Comparison of ENCODE assay signal across 8 mouse cellular contexts in genomic region chr4:132074077-132074932, GRCm38 (mm10). TPM values are rescaled to one million over a fixed set of nuclear protein-coding genes. Genes with fewer than 3 reads are reported as not detected.
DNase-seq lines count a peak whose midpoint lies in the region; ATAC-seq and TF ChIP-seq lines count a peak whose summit lies in the region.

Gene Gm10300, plus strand, starts transcription at chr4:132074697.

- no peaks in the 10 kb centered on the region for H3K27me3 ChIP-seq in intestine, postnatal 0 days (replicated peaks; ENCODE audit: control insufficient read depth, insufficient read depth, low read length)
- peaks cover 13% of the 10 kb centered on the region; the same call in 1 of the 2 replicates for H3K27me3 ChIP-seq in neural tube, embryonic 13.5 days

- ATAC-seq in intestine, postnatal 0 days = peak; percentile 20
- peak; percentile 65 for ATAC-seq in neural tube, embryonic 13.5 days (ENCODE audit: low read depth)

- DNase-seq in right cerebral cortex, adult 18-20 months = peak; percentile 17
- DNase-seq in right cerebral cortex, postnatal 10 days (ENCODE audit: low spot score in 2 of 2) = no peak
- DNase-seq in embryo, embryonic 10 days (ENCODE audit: low spot score) = peak; percentile 68
- peak; percentile 63 to 74 for DNase-seq in heart, adult 18-20 months
- peak; percentile 47 to 53 for DNase-seq in lung, adult 18-20 months
- peak; percentile 45 to 53 for DNase-seq in urinary bladder, postnatal 36 days (ENCODE audit: low spot score in 2 of 2)

- H3K9ac ChIP-seq in intestine, postnatal 0 days (ENCODE audit: low read depth, low read length) = peak within 1 kb of the TSS; percentile 89
- peak within 1 kb of the TSS; percentile 76 for H3K9ac ChIP-seq in neural tube, embryonic 13.5 days

- TF ChIP-seq CTCF in intestine, postnatal 0 days (IDR thresholded peaks at IDR 0.05; ENCODE audit: low read depth) = no peak

- peaks cover 4% of the 10 kb centered on the region; the same call in 1 of the 2 replicates for H3K4me1 ChIP-seq in intestine, postnatal 0 days (replicated peaks; ENCODE audit: control insufficient read depth, insufficient read depth, low read length)
- H3K4me1 ChIP-seq in neural tube, embryonic 13.5 days (replicated peaks) = peaks cover 15% of the 10 kb centered on the region

- H3K9me3 ChIP-seq in intestine, postnatal 0 days (ENCODE audit: control insufficient read depth) = no peaks in the 10 kb centered on the region
- H3K9me3 ChIP-seq in neural tube, embryonic 13.5 days = no peaks in the 10 kb centered on the region

- WGBS in intestine, postnatal 0 days = under 1% methylated on average over 42 of the region's 42 CpGs
- WGBS in neural tube, embryonic 13.5 days = under 1% methylated on average over 42 of the region's 42 CpGs

- H3K4me3 ChIP-seq in intestine, postnatal 0 days (ENCODE audit: low read depth, low read length) = peak within 1 kb of the TSS; percentile 90
- H3K4me3 ChIP-seq in neural tube, embryonic 13.5 days = peak within 1 kb of the TSS; percentile 59

- H3K36me3 ChIP-seq in intestine, postnatal 0 days (ENCODE audit: control insufficient read depth, insufficient read depth) = no peaks in the 10 kb centered on the region; the same call in 1 of the 2 replicates
- H3K36me3 ChIP-seq in neural tube, embryonic 13.5 days = no peaks in the 10 kb centered on the region

- peak within 1 kb of the TSS; percentile 93 for H3K27ac ChIP-seq in intestine, postnatal 0 days (ENCODE audit: low read depth, low read length)
- H3K27ac ChIP-seq in neural tube, embryonic 13.5 days (replicated peaks) = no peak within 1 kb of the TSS

- peak within 1 kb of the TSS; percentile 95 for H3K4me2 ChIP-seq in intestine, postnatal 0 days (replicated peaks; ENCODE audit: low read depth)
- H3K4me2 ChIP-seq in neural tube, embryonic 13.5 days = peak within 1 kb of the TSS; percentile 97

RNA-seq across cellular contexts. Expression of gene Gm10300, which starts in this region (rescaled TPM):
- under 1 TPM in 1 of 2 experiments, not detected in 1; 0.13 TPM for total RNA-seq in heart, adult 18-20 months (2021)
- 0.08 and 0.09 TPM in 2 replicates for polyA plus RNA-seq in intestine, postnatal 0 days (2015; fragmentation: Nextera tagmentation; extraction: Ambion mirVana)
- polyA plus RNA-seq in neural tube, embryonic 13.5 days (2015; fragmentation: Nextera tagmentation; extraction: Ambion mirVana) = 0.20 TPM in 1 of 2 replicates, not detected in the other

Comparison
In these comparisons a context has a peak if more than half of its experiments do, and no peak if none do; other contexts are left out.
1. DNase-seq: peak in right cerebral cortex, adult 18-20 months (single experiment), embryo, embryonic 10 days (single experiment), lung, adult 18-20 months (2 of 2) and urinary bladder, postnatal 36 days (2 of 2); none in right cerebral cortex, postnatal 10 days (0 of 2).
2. Peak in DNase-seq in heart, adult 18-20 months; RNA of the gene not detected or under 1 TPM.
3. Peak in ATAC-seq, H3K4me3 ChIP-seq, H3K27ac ChIP-seq, H3K9ac ChIP-seq and H3K4me2 ChIP-seq in intestine, postnatal 0 days; RNA of the gene not detected or under 1 TPM.
4. Peak in ATAC-seq, H3K4me3 ChIP-seq, H3K9ac ChIP-seq and H3K4me2 ChIP-seq in neural tube, embryonic 13.5 days; RNA of the gene not detected or under 1 TPM.